8 mouse cellular contexts compared by ENCODE assay signal in genomic region chr11:115604304-115604696, GRCm38 (mm10). TPM values are rescaled to one million over a fixed set of nuclear protein-coding genes. Genes with fewer than 3 reads are reported as not detected.
DNase-seq lines count a peak whose midpoint lies in the region; ATAC-seq and TF ChIP-seq lines count a peak whose summit lies in the region.

No protein-coding gene starts in this region.

- H3K9me3 ChIP-seq in heart, embryonic 12.5 days (replicated peaks), result no peaks in the 10 kb centered on the region
- H3K9me3 ChIP-seq in ES-E14 (ENCODE audit: control insufficient read depth, insufficient read depth, low read depth, low read length), result no peaks in the 10 kb centered on the region
- no peaks in the 10 kb centered on the region for H3K9me3 ChIP-seq in forebrain, embryonic 10.5 days
- H3K9me3 ChIP-seq in liver, embryonic 11.5 days (ENCODE audit: control insufficient read depth, low read length), result no peaks in the 10 kb centered on the region
- H3K9me3 ChIP-seq in stomach, embryonic 15.5 days, result no peaks in the 10 kb centered on the region

- H3K4me3 ChIP-seq in heart, embryonic 12.5 days, result peak overlapping the region; percentile 89
- H3K4me3 ChIP-seq in ES-E14 (ENCODE audit: insufficient read depth in 1 of 2, low read depth in 1 of 2, low read length in 2 of 2, poor library complexity in 1 of 2, severe bottlenecking in 1 of 2), result peak overlapping the region; percentile 67 to 91
- H3K4me3 ChIP-seq in forebrain, embryonic 10.5 days, result peak overlapping the region; percentile 100
- H3K4me3 ChIP-seq in liver, embryonic 11.5 days (ENCODE audit: low read depth, low read length), result peak overlapping the region; percentile 98
- peak overlapping the region; percentile 91 for H3K4me3 ChIP-seq in stomach, embryonic 15.5 days (replicated peaks)

- H3K4me2 ChIP-seq in heart, embryonic 12.5 days, result peak overlapping the region; percentile 94
- peak overlapping the region; percentile 73 for H3K4me2 ChIP-seq in liver, embryonic 11.5 days
- H3K4me2 ChIP-seq in stomach, embryonic 15.5 days, result peak overlapping the region; percentile 89

- WGBS in heart, embryonic 12.5 days, result under 1% methylated on average over 26 of the region's 26 CpGs
- under 1% methylated on average over 26 of the region's 26 CpGs for WGBS in forebrain, embryonic 10.5 days
- under 1% methylated on average over 26 of the region's 26 CpGs for WGBS in liver, embryonic 11.5 days
- WGBS in stomach, embryonic 15.5 days, result under 1% methylated on average over 26 of the region's 26 CpGs

- ATAC-seq in heart, embryonic 12.5 days (ENCODE audit: insufficient number of reproducible peaks, low FRiP score), result peak; percentile 9; the same call in 1 of the 2 replicates
- peak; percentile 29 for ATAC-seq in liver, embryonic 11.5 days (replicated peaks; ENCODE audit: low FRiP score)
- ATAC-seq in stomach, embryonic 15.5 days (ENCODE audit: insufficient read depth, low FRiP score, low read depth), result peak; percentile 31

- peak overlapping the region; percentile 93 for H3K9ac ChIP-seq in heart, embryonic 12.5 days
- H3K9ac ChIP-seq in ES-E14 (ENCODE audit: insufficient read depth, low read depth, low read length, poor library complexity, severe bottlenecking), result peak overlapping the region; percentile 98
- peak overlapping the region; percentile 92 for H3K9ac ChIP-seq in liver, embryonic 11.5 days (ENCODE audit: low read depth, low read length)
- peak overlapping the region; percentile 96 for H3K9ac ChIP-seq in stomach, embryonic 15.5 days

- peaks cover 47% of the 10 kb centered on the region for H3K4me1 ChIP-seq in heart, embryonic 12.5 days (replicated peaks)
- H3K4me1 ChIP-seq in ES-E14 (ENCODE audit: control insufficient read depth in 2 of 2, insufficient read depth in 2 of 2, low read length in 2 of 2, poor library complexity in 1 of 2), result peaks cover 2 to 7% of the 10 kb centered on the region in 2 experiments; a peak in 1 of 4 replicates
- peaks cover 39% of the 10 kb centered on the region for H3K4me1 ChIP-seq in forebrain, embryonic 10.5 days
- H3K4me1 ChIP-seq in liver, embryonic 11.5 days (replicated peaks; ENCODE audit: control insufficient read depth, insufficient read depth, low read length), result peaks cover 35% of the 10 kb centered on the region
- peaks cover 28% of the 10 kb centered on the region for H3K4me1 ChIP-seq in stomach, embryonic 15.5 days

- peaks cover 56% of the 10 kb centered on the region for H3K36me3 ChIP-seq in heart, embryonic 12.5 days
- peaks cover 43% of the 10 kb centered on the region for H3K36me3 ChIP-seq in ES-E14 (ENCODE audit: control insufficient read depth, insufficient read depth, low read length, poor library complexity, severe bottlenecking)
- peaks cover 68% of the 10 kb centered on the region for H3K36me3 ChIP-seq in forebrain, embryonic 10.5 days (replicated peaks)
- H3K36me3 ChIP-seq in liver, embryonic 11.5 days (ENCODE audit: control insufficient read depth, insufficient read depth, low read length), result peaks cover 35% of the 10 kb centered on the region
- peaks cover 32% of the 10 kb centered on the region for H3K36me3 ChIP-seq in stomach, embryonic 15.5 days

- intact Hi-C loops in heart, postnatal 25 days (cut with DNase I), result loop anchor here (5.0 kb wide), 1 partner anchor 177 kb away; no protein-coding TSS in a partner anchor

- H3K27me3 ChIP-seq in heart, embryonic 12.5 days (replicated peaks), result no peaks in the 10 kb centered on the region
- H3K27me3 ChIP-seq in forebrain, embryonic 10.5 days (ENCODE audit: poor library complexity, severe bottlenecking), result no peaks in the 10 kb centered on the region
- no peaks in the 10 kb centered on the region for H3K27me3 ChIP-seq in liver, embryonic 11.5 days (replicated peaks; ENCODE audit: control insufficient read depth, insufficient read depth, low read length)
- no peaks in the 10 kb centered on the region for H3K27me3 ChIP-seq in stomach, embryonic 15.5 days (replicated peaks)

- in situ Hi-C loops in ES-E14 (cut with MboI; ENCODE audit: low sequenced_read_pairs in 2 of 2, unreplicated experiment in 2 of 2), result no loop called here

- DNase-seq in heart, postnatal 25 days (ENCODE audit: low spot score), result no peak
- DNase-seq in ES-E14 (ENCODE audit: low read depth, low spot score), result no peak
- no peak for DNase-seq in forebrain, embryonic 10.5 days (ENCODE audit: extremely low spot score, low spot score)
- peak; percentile 56 for DNase-seq in liver, embryonic 11.5 days (ENCODE audit: low spot score)
- DNase-seq in cerebellum, adult 18-20 months, result no peak
- DNase-seq in urinary bladder, postnatal 14 days (ENCODE audit: low spot score), result no peak

- H3K27ac ChIP-seq in heart, embryonic 12.5 days (ENCODE audit: poor library complexity, severe bottlenecking), result peak overlapping the region; percentile 84
- H3K27ac ChIP-seq in ES-E14 (ENCODE audit: insufficient read depth, low read depth, low read length, poor library complexity, severe bottlenecking), result peak overlapping the region; percentile 87
- peak overlapping the region; percentile 98 for H3K27ac ChIP-seq in forebrain, embryonic 10.5 days
- peak overlapping the region; percentile 85 for H3K27ac ChIP-seq in liver, embryonic 11.5 days (ENCODE audit: low read depth, low read length)
- peak overlapping the region; percentile 95 for H3K27ac ChIP-seq in stomach, embryonic 15.5 days

TF ChIP-seq in ES-E14, 5 proteins besides CTCF, POLR2A, EP300 and RAD21:
- no peak for TF ChIP-seq CHD2 (IDR thresholded peaks at IDR 0.05; ENCODE audit: low read depth, low read length)
- no peak for TF ChIP-seq ZC3H11A (IDR thresholded peaks at IDR 0.05; ENCODE audit: borderline replicate concordance, low read depth, low read length)
- no peak for TF ChIP-seq ZNF384 (IDR thresholded peaks at IDR 0.05; ENCODE audit: low read depth, low read length)
- TF ChIP-seq HCFC1 (IDR thresholded peaks at IDR 0.05; ENCODE audit: borderline replicate concordance, insufficient read depth, low read length), result no peak
- TF ChIP-seq MAFK (IDR thresholded peaks at IDR 0.05; ENCODE audit: insufficient read depth, low read depth, low read length), result no peak
TF ChIP-seq in ES-E14: peak in this region for 0.

RNA-seq across cellular contexts. Expression of gene Gga3, which starts 0.4 kb away (rescaled TPM):
- polyA plus RNA-seq in heart, embryonic 12.5 days (2016; fragmentation: Nextera tagmentation; extraction: Ambion mirVana), result 19.2 and 21.9 TPM in 2 replicates
- total RNA-seq in heart, postnatal 25 days (2021), result 10 to 100 TPM; 20.9 to 24.5 TPM
- total RNA-seq in ES-E14 (2012; rRNA removed), result 31.7 and 39.7 TPM in 2 replicates
- 29.6 and 35.0 TPM in 2 replicates for polyA plus RNA-seq in forebrain, embryonic 10.5 days (2016; fragmentation: Nextera tagmentation; extraction: Ambion mirVana)
- polyA plus RNA-seq in liver, embryonic 11.5 days (2014; fragmentation: Nextera tagmentation; extraction: Ambion mirVana), result 23.6 and 27.4 TPM in 2 replicates
- 15.9 and 24.3 TPM in 2 replicates for polyA plus RNA-seq in stomach, embryonic 15.5 days (2015; fragmentation: Nextera tagmentation; extraction: Ambion mirVana)

RNA-seq across cellular contexts. Expression of gene Mrps7, which starts 0.6 kb away (rescaled TPM):
- 90.4 and 95.4 TPM in 2 replicates for polyA plus RNA-seq in heart, embryonic 12.5 days (2016; fragmentation: Nextera tagmentation; extraction: Ambion mirVana)
- 10 to 100 TPM; 74.0 to 82.3 TPM for total RNA-seq in heart, postnatal 25 days (2021)
- total RNA-seq in ES-E14 (2012; rRNA removed), result 51.6 and 74.9 TPM in 2 replicates
- polyA plus RNA-seq in forebrain, embryonic 10.5 days (2016; fragmentation: Nextera tagmentation; extraction: Ambion mirVana), result 106 TPM in 2 replicates
- 121 and 125 TPM in 2 replicates for polyA plus RNA-seq in liver, embryonic 11.5 days (2014; fragmentation: Nextera tagmentation; extraction: Ambion mirVana)
- 81.7 and 92.7 TPM in 2 replicates for polyA plus RNA-seq in stomach, embryonic 15.5 days (2015; fragmentation: Nextera tagmentation; extraction: Ambion mirVana)

RNA-seq across cellular contexts. Expression of gene Mif4gd, which starts 8.5 kb away (rescaled TPM):
- 20.9 and 22.0 TPM in 2 replicates for polyA plus RNA-seq in heart, embryonic 12.5 days (2016; fragmentation: Nextera tagmentation; extraction: Ambion mirVana)
- 10 to 100 TPM; 45.5 to 56.9 TPM for total RNA-seq in heart, postnatal 25 days (2021)
- total RNA-seq in ES-E14 (2012; rRNA removed), result 63.8 and 85.6 TPM in 2 replicates
- polyA plus RNA-seq in forebrain, embryonic 10.5 days (2016; fragmentation: Nextera tagmentation; extraction: Ambion mirVana), result 20.3 and 23.8 TPM in 2 replicates
- 39.0 and 41.4 TPM in 2 replicates for polyA plus RNA-seq in liver, embryonic 11.5 days (2014; fragmentation: Nextera tagmentation; extraction: Ambion mirVana)
- polyA plus RNA-seq in stomach, embryonic 15.5 days (2015; fragmentation: Nextera tagmentation; extraction: Ambion mirVana), result 31.9 and 34.4 TPM in 2 replicates

RNA-seq across cellular contexts. Expression of gene Slc25a19, which starts 23.8 kb away (rescaled TPM):
- polyA plus RNA-seq in heart, embryonic 12.5 days (2016; fragmentation: Nextera tagmentation; extraction: Ambion mirVana), result 39.9 and 42.1 TPM in 2 replicates
- total RNA-seq in heart, postnatal 25 days (2021), result 10 to 100 TPM; 41.6 to 45.9 TPM
- 22.6 and 23.6 TPM in 2 replicates for total RNA-seq in ES-E14 (2012; rRNA removed)
- polyA plus RNA-seq in forebrain, embryonic 10.5 days (2016; fragmentation: Nextera tagmentation; extraction: Ambion mirVana), result 25.6 and 26.2 TPM in 2 replicates
- polyA plus RNA-seq in liver, embryonic 11.5 days (2014; fragmentation: Nextera tagmentation; extraction: Ambion mirVana), result 30.2 and 30.9 TPM in 2 replicates
- polyA plus RNA-seq in stomach, embryonic 15.5 days (2015; fragmentation: Nextera tagmentation; extraction: Ambion mirVana), result 21.5 and 23.9 TPM in 2 replicates

RNA-seq across cellular contexts. Expression of gene Nup85, which starts 40.1 kb away (rescaled TPM):
- 117 and 132 TPM in 2 replicates for polyA plus RNA-seq in heart, embryonic 12.5 days (2016; fragmentation: Nextera tagmentation; extraction: Ambion mirVana)
- 10 to 100 TPM; 20.4 to 25.1 TPM for total RNA-seq in heart, postnatal 25 days (2021)
- 279 and 312 TPM in 2 replicates for total RNA-seq in ES-E14 (2012; rRNA removed)
- 281 and 299 TPM in 2 replicates for polyA plus RNA-seq in forebrain, embryonic 10.5 days (2016; fragmentation: Nextera tagmentation; extraction: Ambion mirVana)
- polyA plus RNA-seq in liver, embryonic 11.5 days (2014; fragmentation: Nextera tagmentation; extraction: Ambion mirVana), result 277 and 296 TPM in 2 replicates
- 159 and 181 TPM in 2 replicates for polyA plus RNA-seq in stomach, embryonic 15.5 days (2015; fragmentation: Nextera tagmentation; extraction: Ambion mirVana)
